16 mouse cellular contexts compared by ENCODE assay signal in genomic region chr2:77085313-77085712, GRCm38 (mm10).
"Had no signal": no experiment of that assay in that cellular context is flagged by ENCODE, and none has a peak within 500 bp of the region (broad histone marks: within the 10 kb centered on the region; RNA-seq: fewer than 3 reads in every experiment).

No protein-coding gene starts in this region.

- H3K9ac ChIP-seq: limb, embryonic 15.5 days; liver, embryonic 12.5 days; lung, embryonic 15.5 days; neural tube, embryonic 15.5 days had no signal

- H3K27me3 ChIP-seq: limb, embryonic 15.5 days; liver, embryonic 12.5 days; lung, embryonic 15.5 days; megakaryocyte, embryonic 14.5 days; neural tube, embryonic 15.5 days had no signal

- DNase-seq: kidney, postnatal 36 days; layer of hippocampus, adult 9-11 months; layer of hippocampus, postnatal 36 days; lung, postnatal 14 days; midbrain, embryonic 14.5 days; right cerebral cortex, adult 18-20 months; right cerebral cortex, postnatal 25 days; thymus, adult 18-20 months; thymus, postnatal 14 days had no signal

- ATAC-seq: liver, embryonic 12.5 days had no signal

- H3K4me3 ChIP-seq: limb, embryonic 15.5 days; liver, embryonic 12.5 days; lung, embryonic 15.5 days; megakaryocyte, embryonic 14.5 days; neural tube, embryonic 15.5 days had no signal

- H3K9me3 ChIP-seq: limb, embryonic 15.5 days; liver, embryonic 12.5 days; lung, embryonic 15.5 days; neural tube, embryonic 15.5 days had no signal

- H3K27ac ChIP-seq: kidney, postnatal 0 days; limb, embryonic 15.5 days; liver, embryonic 12.5 days; lung, embryonic 15.5 days; macrophage; neural tube, embryonic 15.5 days had no signal

- H3K4me2 ChIP-seq: limb, embryonic 15.5 days; liver, embryonic 12.5 days; lung, embryonic 15.5 days; neural tube, embryonic 15.5 days had no signal

- H3K4me1 ChIP-seq: limb, embryonic 15.5 days; liver, embryonic 12.5 days; lung, embryonic 15.5 days; megakaryocyte, embryonic 14.5 days; neural tube, embryonic 15.5 days had no signal

- H3K36me3 ChIP-seq: limb, embryonic 15.5 days; liver, embryonic 12.5 days; lung, embryonic 15.5 days; neural tube, embryonic 15.5 days had no signal
